Mouse (Mus musculus) spleen, adult 2 months (tissue): Measurements from ENCODE around the gene Gm26657.

ENCODE experiments used
- CTCF ChIP-seq: fragments of 200-500 bp; IDR thresholded peaks from 2 replicates; pipeline ENCODE4 v1.5.1; 2011; ENCODE audit warnings: mild to moderate bottlenecking, inconsistent platforms; ENCODE audit not compliant: insufficient read depth, insufficient read length, insufficient replicate concordance; ENCODE audit errors: extremely low read depth
- POLR2A ChIP-seq: fragments of 200-500 bp; IDR thresholded peaks from 2 replicates; pipeline ENCODE4 v1.6.1; 2011; ENCODE audit warnings: low read depth, low read length, inconsistent platforms

- TF ChIP-seq POLR2A (no peak), CTCF (no peak)
These were observed 2.8 kb downstream of the Gm26657 start for GRCm38 (mm10) chr4:56742698-56743097.
